Mouse (Mus musculus): ENCODE measurements around the gene Gm3543.
"Not testable (repeated sequence)": the region's sequence is repeated elsewhere in the genome, so short reads cannot be mapped to it uniquely, and the experiment has no call there.

Gene Gm3543

GRCm38 (mm10) chr14:41983225-41983624 lies at the start of gene Gm3543:
Gm3543 (minus strand) TSS chr14:41983325.
- not testable (repeated sequence) for DNase-seq (ENCODE audit: extremely low spot score, low spot score)

- not testable (repeated sequence) for DNase-seq (ENCODE audit: extremely low spot score, low spot score)
Measured at GRCm38 (mm10) chr14:41968596-41968995, 14.5 kb downstream of the Gm3543 start.

DNA sequence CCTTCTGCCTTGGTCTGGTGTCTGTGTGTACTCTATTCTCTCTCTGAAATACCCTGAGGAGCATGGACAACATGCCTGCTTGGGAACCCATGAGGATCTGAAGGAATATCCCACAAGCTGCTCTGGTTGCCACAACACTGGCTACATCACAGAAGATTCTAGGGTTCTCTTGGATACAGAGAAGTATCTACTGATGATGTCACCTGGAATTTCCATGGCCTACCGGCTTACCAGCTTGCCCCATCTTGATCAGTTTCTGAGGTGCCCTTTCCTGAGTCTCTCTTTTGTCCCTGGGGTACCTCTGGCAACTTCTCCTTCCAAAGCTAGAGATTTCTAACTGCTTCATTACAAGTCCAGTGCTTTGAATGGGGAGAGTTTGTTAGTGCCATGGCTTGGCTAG lies 15.3 kb downstream of the Gm3543 start, which contains the start of gene Gm6401:
Gene Gm6401, minus strand, starts transcription at position 101 of the 400 bp plus-strand sequence.
- not testable (repeated sequence) for DNase-seq (ENCODE audit: extremely low spot score, low spot score)

- not testable (repeated sequence) for DNase-seq (ENCODE audit: extremely low spot score, low spot score)
Measured at GRCm38 (mm10) chr14:41964095-41964494, 19.0 kb downstream of the Gm3543 start.

DNA sequence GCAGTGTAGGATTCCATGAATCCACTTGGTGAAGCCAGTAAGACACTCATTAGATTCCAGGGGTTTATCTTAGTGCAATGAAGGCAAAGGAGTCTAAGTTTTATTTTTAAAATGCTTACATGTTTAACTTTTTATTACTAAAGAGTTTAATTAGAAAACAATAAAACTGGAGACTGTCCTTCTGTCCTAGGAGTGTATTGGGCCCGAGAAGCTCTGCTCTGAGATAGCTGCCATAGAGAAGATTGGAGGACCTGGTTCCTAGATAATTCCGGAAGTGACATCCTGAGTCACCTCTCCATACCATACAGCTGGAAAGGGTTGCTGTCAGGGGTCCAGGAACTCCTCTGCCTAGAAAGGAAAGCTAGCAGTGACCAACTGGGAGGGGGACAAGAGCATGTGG lies 39.4 kb downstream of the Gm3543 start, which contains the start of gene 1700024B05Rik:
Gene 1700024B05Rik, plus strand, starts transcription at position 301 of the 400 bp plus-strand sequence.
- DNase-seq (ENCODE audit: extremely low spot score, low spot score), result not testable (repeated sequence)

Measured in neural tube, embryonic 10.5 days (tissue).